Mouse (Mus musculus): ENCODE results near the gene Stim1. TPM values are rescaled to one million over a fixed set of nuclear protein-coding genes. Genes with fewer than 3 reads are reported as not detected.

The Stim1 gene
- total and polyA plus RNA-seq, 3 experiments = 10.2 to 26.6 (median 23.9) TPM

DNA sequence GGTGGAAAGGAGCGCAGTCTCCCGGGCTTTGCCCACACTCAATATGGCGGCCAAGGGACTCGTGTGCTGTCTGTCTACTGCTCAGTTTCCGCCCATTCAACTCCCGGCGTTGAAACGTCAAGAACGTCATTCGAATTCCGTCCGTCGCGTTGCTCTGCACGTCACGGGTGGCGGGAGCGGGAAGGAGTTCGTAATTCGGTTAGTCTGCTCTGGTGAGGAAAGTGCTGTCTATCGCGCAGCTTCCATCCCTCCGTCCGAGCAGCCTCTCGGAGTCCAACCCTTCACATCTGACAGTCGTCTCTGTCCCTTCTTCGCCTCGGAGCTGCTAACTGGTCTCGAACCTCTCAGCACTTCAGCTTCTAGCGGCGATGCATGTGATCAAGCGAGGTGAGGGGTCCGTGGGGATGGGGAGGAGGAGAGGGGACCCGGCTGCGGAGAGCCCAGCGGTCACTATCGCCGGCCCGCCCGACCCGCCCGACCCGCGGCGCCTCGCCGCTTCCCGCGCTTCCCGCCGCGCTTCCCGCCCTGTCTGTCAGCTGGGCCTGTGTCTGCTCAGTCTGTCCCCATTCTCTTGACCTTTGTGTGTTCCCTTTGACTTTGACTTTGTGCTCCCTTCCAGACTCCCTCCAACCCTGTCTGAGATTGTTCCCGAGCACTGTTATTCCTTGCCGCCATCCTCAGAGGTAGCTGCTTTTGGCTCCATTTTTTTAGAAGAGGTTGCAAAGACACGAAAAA is 174.2 kb downstream of the Stim1 start, which contains the start of gene Rrm1:
Rrm1 (plus strand) TSS at position 39 of the 735 bp plus-strand sequence.
- Histone ChIP-seq H3K4me3 (replicated peaks in 1 of 3; ENCODE audit: low read depth in 2 of 3, low read length in 2 of 3, poor library complexity in 1 of 3) (peak within 1 kb of the TSS; percentile 91 to 100 (median 97)), H3K36me3 (replicated peaks in 1 of 2; ENCODE audit: control insufficient read depth in 1 of 2, insufficient read depth in 1 of 2, low read length in 1 of 2) (peaks cover 20 to 29% of the 10 kb centered on the region in 2 experiments), H3K9me3 (replicated peaks; ENCODE audit: low read length) (no peaks in the 10 kb centered on the region), H3K27ac (ENCODE audit: insufficient read depth, low read depth) (peak within 1 kb of the TSS; percentile 78), H3K9ac (ENCODE audit: insufficient read depth, low read depth) (peak within 1 kb of the TSS; percentile 88), H3K27me3 (replicated peaks) (no peaks in the 10 kb centered on the region), H3K4me2 (ENCODE audit: insufficient read depth, low read depth, poor library complexity, severe bottlenecking) (peak within 1 kb of the TSS; percentile 37), H3K79me2 (replicated peaks; ENCODE audit: control insufficient read depth, extremely low read depth, insufficient read depth, poor library complexity, severe bottlenecking) (peaks cover 37% of the 10 kb centered on the region), H3K4me1 (ENCODE audit: control insufficient read depth in 1 of 2, insufficient read depth in 2 of 2) (peaks cover 5 to 28% of the 10 kb centered on the region in 2 experiments)
- TF ChIP-seq POLR2A (IDR thresholded peaks at IDR 0.05; ENCODE audit: low read depth, low read length) = peak; percentile 89
- no peak for TF ChIP-seq USF2 (conservative IDR thresholded peaks at IDR 0.05; ENCODE audit: low read depth, low read length)
- TF ChIP-seq ZMIZ1 (IDR thresholded peaks at IDR 0.05; ENCODE audit: low read depth, low read length) = peak; percentile 53; the same call in 1 of the 2 replicates
- TF ChIP-seq TBP (conservative IDR thresholded peaks at IDR 0.05; ENCODE audit: low read depth, low read length) = peak; percentile 72
- TF ChIP-seq CHD2 (IDR thresholded peaks at IDR 0.05; ENCODE audit: low read length) = 0 out of 2 replicates have a peak, but pooled peaks have one; percentile 58
- no peak for TF ChIP-seq RAD21 (IDR thresholded peaks at IDR 0.05; ENCODE audit: low read depth, low read length)
- no peak for TF ChIP-seq JUN (IDR thresholded peaks at IDR 0.05; ENCODE audit: insufficient read depth, low read depth, low read length)
- no peak for TF ChIP-seq POLR2AphosphoS2 (IDR thresholded peaks at IDR 0.05; ENCODE audit: low read depth, low read length)
- TF ChIP-seq HCFC1 (IDR thresholded peaks at IDR 0.05; ENCODE audit: low read depth, low read length) = peak; percentile 95
- TF ChIP-seq CHD1 (IDR thresholded peaks at IDR 0.05; ENCODE audit: low read depth, low read length) = no peak; the same call in 1 of the 2 replicates
- TF ChIP-seq JUND (conservative IDR thresholded peaks at IDR 0.05; ENCODE audit: low read depth, low read length) = no peak
- TF ChIP-seq MAFK (IDR thresholded peaks at IDR 0.05; ENCODE audit: insufficient replicate concordance, low read length) = no peak
- TF ChIP-seq TCF12 (IDR thresholded peaks at IDR 0.05; ENCODE audit: low read depth, low read length) = peak; percentile 85
- peak; percentile 95 for TF ChIP-seq KAT2A (IDR thresholded peaks at IDR 0.05; ENCODE audit: insufficient replicate concordance, low read length)
- TF ChIP-seq PAX5 (IDR thresholded peaks at IDR 0.05; ENCODE audit: low read length) = no peak
- peak; percentile 86; the same call in 1 of the 2 replicates for TF ChIP-seq NELFE (IDR thresholded peaks at IDR 0.05; ENCODE audit: low read depth, low read length)
- no peak for TF ChIP-seq SMC3 (IDR thresholded peaks at IDR 0.05; ENCODE audit: low read depth, low read length)
- TF ChIP-seq MAX (IDR thresholded peaks at IDR 0.05; ENCODE audit: low read length) = peak; percentile 82; the same call in 1 of the 2 replicates
- peak; percentile 95 for TF ChIP-seq MYC (IDR thresholded peaks at IDR 0.05; ENCODE audit: low read depth, low read length)
- TF ChIP-seq BHLHE40 (IDR thresholded peaks at IDR 0.05; ENCODE audit: low read depth, low read length) = peak; percentile 36; the same call in 1 of the 2 replicates
- TF ChIP-seq MXI1 (IDR thresholded peaks at IDR 0.05; ENCODE audit: low read depth, low read length) = peak; percentile 82
- TF ChIP-seq ZKSCAN1 (IDR thresholded peaks at IDR 0.05; ENCODE audit: borderline replicate concordance, low read depth, low read length) = no peak
- no peak for TF ChIP-seq MAZ (IDR thresholded peaks at IDR 0.05; ENCODE audit: low read depth, low read length)
- no peak for TF ChIP-seq CTCF (conservative IDR thresholded peaks at IDR 0.05 in 1 of 2, IDR thresholded peaks at IDR 0.05 in 1 of 2; ENCODE audit: low read depth in 2 of 2, low read length in 2 of 2)
- peak; percentile 54; the same call in 1 of the 2 replicates for TF ChIP-seq MEF2A (IDR thresholded peaks at IDR 0.05; ENCODE audit: borderline replicate concordance, low read depth, low read length)
- peak; percentile 85 for TF ChIP-seq IRF4 (IDR thresholded peaks at IDR 0.05; ENCODE audit: low read depth, low read length)
- no peak; the same call in 1 of the 2 replicates for TF ChIP-seq USF1 (IDR thresholded peaks at IDR 0.05; ENCODE audit: low read depth, low read length)
- peak; percentile 97 for TF ChIP-seq SIN3A (IDR thresholded peaks at IDR 0.05; ENCODE audit: low read length)
- peak; percentile 88 for TF ChIP-seq NRF1 (IDR thresholded peaks at IDR 0.05; ENCODE audit: low read depth, low read length)
- peak; percentile 92 for TF ChIP-seq RCOR1 (conservative IDR thresholded peaks at IDR 0.05; ENCODE audit: low read depth, low read length)
- no peak for TF ChIP-seq UBTF (IDR thresholded peaks at IDR 0.05; ENCODE audit: low read depth, low read length)
- peak; percentile 95 for TF ChIP-seq GABPA (IDR thresholded peaks at IDR 0.05; ENCODE audit: insufficient replicate concordance, low read depth, low read length)
- TF ChIP-seq ETS1 (conservative IDR thresholded peaks at IDR 0.05; ENCODE audit: low read depth, low read length) = peak; percentile 42; the same call in 1 of the 2 replicates
- no peak for TF ChIP-seq ZNF384 (IDR thresholded peaks at IDR 0.05; ENCODE audit: low read depth, low read length)
- TF ChIP-seq E2F4 (IDR thresholded peaks at IDR 0.05; ENCODE audit: insufficient replicate concordance, low read depth, low read length) = peak; percentile 99
- TF ChIP-seq ZC3H11A (IDR thresholded peaks at IDR 0.05; ENCODE audit: low read depth, low read length) = no peak
- TF ChIP-seq ELF1 (IDR thresholded peaks at IDR 0.05; ENCODE audit: low read depth, low read length) = peak; percentile 97
- no peak for TF ChIP-seq EP300 (IDR thresholded peaks at IDR 0.05; ENCODE audit: low read length)
- peak; percentile 99 for DNase-seq (ENCODE audit: extremely low read depth)
- dilution Hi-C loops (cut with MboI; ENCODE audit: extremely low pct_ligation_motif_present, extremely low pct_unique_long_range_greater_than_20kb, low sequenced_read_pairs) = no loop called here
- in situ Hi-C loops (cut with MboI; ENCODE audit: low pct_ligation_motif_present, low pct_unique_long_range_greater_than_20kb, low sequenced_read_pairs) = no loop called here

Data from CH12.LX (cell line).